Mouse (Mus musculus) heart, embryonic 11.5 days (tissue): ENCODE measurements around the gene Mindy1. TPM values are rescaled to one million over a fixed set of nuclear protein-coding genes. Genes with fewer than 3 reads are reported as not detected.
A peak's percentile ranks its signal among the peaks of the same experiment; 100 is the strongest.

Source experiments
- ATAC-seq: fragments of 200-750 bp; cut with Nextera tagmentation; replicated peaks from 2 replicates; pipeline ENCODE4 v1.8.0; 2017; ENCODE audit warnings: moderate library complexity; ENCODE audit not compliant: insufficient number of reproducible peaks, low FRiP score, low TSS enrichment
- H3K27ac ChIP-seq: fragments of 300-500 bp; sonication (generic); 2 replicates; pipeline ENCODE4 v1.5.1; 2014; ENCODE audit warnings: mild to moderate bottlenecking, low read depth, low read length
- H3K27me3 ChIP-seq: fragments of 300-500 bp; sonication (generic); 2 replicates; pipeline ENCODE4 v1.6.1; 2014; ENCODE audit warnings: mild to moderate bottlenecking, low read length, mixed read lengths; ENCODE audit not compliant: control insufficient read depth, insufficient read depth
- H3K36me3 ChIP-seq: fragments of 300-500 bp; sonication (generic); 2 replicates; pipeline ENCODE4 v1.6.1; 2014; ENCODE audit warnings: mild to moderate bottlenecking, low read length, moderate library complexity, mixed read lengths; ENCODE audit not compliant: control insufficient read depth, insufficient read depth
- H3K4me1 ChIP-seq: fragments of 300-500 bp; sonication (generic); 2 replicates; pipeline ENCODE4 v1.6.1; 2014; ENCODE audit warnings: low read length; ENCODE audit not compliant: control insufficient read depth, insufficient read depth
- H3K4me2 ChIP-seq: fragments of 300-500 bp; sonication (generic); 2 replicates; pipeline ENCODE4 v1.6.1; 2014; ENCODE audit warnings: mild to moderate bottlenecking, moderate library complexity
- H3K4me3 ChIP-seq: fragments of 300-500 bp; sonication (generic); 2 replicates; pipeline ENCODE4 v1.5.1; 2014; ENCODE audit warnings: low read depth, low read length
- H3K9ac ChIP-seq: fragments of 300-500 bp; sonication (generic); 2 replicates; pipeline ENCODE4 v1.6.1; 2014; ENCODE audit warnings: mild to moderate bottlenecking, low read depth, low read length, moderate library complexity
- H3K9me3 ChIP-seq: fragments of 300-500 bp; sonication (generic); replicated peaks from 2 replicates; pipeline ENCODE4 v1.6.1; 2016; ENCODE audit warnings: low read length; ENCODE audit not compliant: control insufficient read depth
- WGBS: fragments of 180-500 bp; shearing (Covaris S2); extraction: QIAGEN DNeasy Blood & Tissue Kit; methylation state at CpG from one replicate; pipeline ENCODE4 v1.1.7; 2014; ENCODE audit not compliant: insufficient replicate concordance; 5-methylcytosine and 5-hydroxymethylcytosine counted together
- polyA plus RNA-seq: library from polyadenylated mRNA; unstranded; fragments of >200 nt; fragmentation: Nextera tagmentation; extraction: Ambion mirVana; gene quantifications from 2 replicates; pipeline ENCODE4 v1.2.1, GENCODE M21; 2014

The Mindy1 gene
- polyA plus RNA-seq, 1 experiment from 2014 or later, result 24.3 TPM

DNA sequence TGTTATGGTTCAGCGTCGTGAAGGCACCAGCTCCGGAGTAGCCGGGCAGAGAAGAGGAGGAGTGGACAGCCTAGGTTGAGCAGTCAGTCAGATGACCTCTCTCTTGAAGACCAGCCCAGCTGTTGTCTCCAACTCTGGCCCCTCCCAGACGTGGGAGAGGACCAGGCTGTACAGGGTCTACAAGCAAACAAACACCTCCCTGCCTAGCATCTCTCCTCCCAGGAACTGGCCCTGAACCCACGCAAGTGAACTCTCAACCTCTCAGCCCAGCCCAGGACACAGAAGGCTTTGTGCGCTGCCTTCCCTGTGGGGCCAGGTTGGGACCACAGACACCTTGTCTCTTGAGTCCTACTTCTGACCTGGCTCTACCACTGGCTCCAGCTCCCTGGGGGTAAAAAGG is 26.0 kb downstream of the Mindy1 start, which contains the start of gene Anxa9:
TSS of gene Anxa9 (minus strand) at position 77 of the 400 bp plus-strand sequence.
- H3K9ac ChIP-seq, result no peak within 1 kb of the TSS
- peaks cover 11% of the 10 kb centered on the region; the same call in 1 of the 2 replicates for H3K4me1 ChIP-seq
- H3K36me3 ChIP-seq, result no peaks in the 10 kb centered on the region
- ATAC-seq, result no peak; the same call in 1 of the 2 replicates
- 42% methylated on average over 7 of the region's 7 CpGs for WGBS
- no peaks in the 10 kb centered on the region for H3K9me3 ChIP-seq
- H3K27ac ChIP-seq, result 0 out of 2 replicates have a peak within 1 kb of the TSS, but pooled peaks have one; percentile 12
- no peak within 1 kb of the TSS for H3K4me3 ChIP-seq
- no peak within 1 kb of the TSS; the same call in 1 of the 2 replicates for H3K4me2 ChIP-seq
- H3K27me3 ChIP-seq, result no peaks in the 10 kb centered on the region

DNA sequence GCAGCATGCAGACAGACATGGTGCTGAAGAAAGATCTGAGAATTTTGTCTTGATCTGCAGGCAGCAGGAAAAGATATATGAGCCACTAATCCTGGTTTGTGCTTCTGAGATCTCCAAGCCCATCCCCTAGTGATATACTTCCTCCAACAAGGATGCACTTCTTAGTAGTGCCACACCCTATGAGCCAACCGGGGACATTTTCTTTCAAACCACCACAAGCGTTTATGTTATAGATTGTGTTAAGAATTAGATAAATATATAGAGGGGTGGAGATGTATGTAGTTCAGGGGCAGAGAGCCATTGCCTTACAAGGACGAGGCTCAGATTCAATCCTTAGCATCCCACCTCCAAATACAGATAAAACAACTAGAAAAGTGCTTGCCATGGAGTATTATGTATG is 29.4 kb downstream of the Mindy1 start:
- H3K4me2 ChIP-seq, result no peak overlapping the region
- peaks cover 22% of the 10 kb centered on the region for H3K4me1 ChIP-seq
- H3K9me3 ChIP-seq, result no peaks in the 10 kb centered on the region
- no peak overlapping the region for H3K9ac ChIP-seq
- ATAC-seq, result no peak
- H3K27me3 ChIP-seq, result no peaks in the 10 kb centered on the region
- WGBS, result 58% methylated on average over 3 of the region's 3 CpGs
- no peak overlapping the region for H3K4me3 ChIP-seq
- H3K36me3 ChIP-seq, result no peaks in the 10 kb centered on the region
- no peak overlapping the region for H3K27ac ChIP-seq

DNA sequence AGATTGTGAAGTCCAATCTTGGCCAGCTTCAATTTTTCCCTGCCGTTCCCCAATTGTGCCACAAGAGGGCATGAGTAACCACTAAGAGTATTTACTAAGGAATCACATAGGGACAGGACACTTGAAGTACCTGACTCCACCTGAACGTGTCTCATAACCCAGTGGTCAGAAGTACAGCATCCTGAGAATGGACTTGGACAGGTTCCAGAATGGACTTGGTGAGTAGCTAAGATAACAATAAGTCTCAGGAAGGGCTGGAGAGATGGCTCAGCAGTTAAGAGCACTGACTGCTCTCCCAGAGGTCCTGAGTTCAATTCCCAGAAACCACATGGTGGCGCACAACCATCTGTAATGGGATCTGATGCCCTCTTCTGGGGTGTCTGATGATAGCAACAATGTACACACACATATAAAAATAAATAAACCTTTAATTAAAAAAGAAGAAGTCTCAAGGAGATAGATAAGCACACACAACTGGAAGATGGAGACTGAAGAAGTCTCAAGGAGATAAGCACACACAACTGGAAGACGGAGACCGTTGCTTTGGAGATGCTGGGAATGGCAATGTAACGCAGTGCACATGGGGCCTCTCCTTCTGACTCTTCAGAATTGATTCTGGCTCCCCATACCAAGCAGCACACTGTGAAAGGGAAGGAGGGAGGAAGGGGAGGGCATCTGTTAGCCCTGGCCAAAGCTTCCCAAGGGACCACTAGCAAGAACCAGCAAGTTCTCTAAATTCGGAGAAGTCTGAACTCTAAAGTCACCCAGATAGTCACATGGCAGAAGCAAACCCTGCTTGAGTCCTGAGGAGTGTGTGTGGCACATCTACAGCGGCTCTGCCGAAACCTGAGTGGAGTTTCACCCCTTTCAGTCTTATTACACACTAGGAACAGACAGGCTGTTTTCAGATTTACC is 30.1 kb downstream of the Mindy1 start:
- WGBS, result 65% methylated on average over 9 of the region's 9 CpGs

DNA sequence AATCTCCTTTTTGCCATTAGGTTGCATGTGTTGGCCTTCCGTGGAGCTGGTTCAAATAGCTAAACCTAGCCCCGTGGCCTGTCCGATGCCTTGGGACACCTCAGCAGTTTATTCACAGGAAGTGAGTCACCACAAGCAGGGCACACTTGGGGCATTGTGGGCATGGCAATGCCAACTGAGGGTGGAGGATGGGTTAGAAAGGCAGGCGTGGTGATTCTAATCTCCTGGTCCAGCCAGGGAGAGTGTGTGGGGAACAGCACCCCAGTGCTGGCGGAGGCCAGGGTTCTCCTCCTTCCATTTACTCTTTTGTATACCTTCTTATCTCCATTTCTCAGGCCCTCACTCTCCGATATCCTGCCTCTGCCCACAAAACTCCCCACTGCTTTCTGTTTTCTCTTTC is 31.5 kb downstream of the Mindy1 start:
- Histone ChIP-seq H3K27ac (no peak overlapping the region; the same call in 1 of the 2 replicates), H3K4me1 (peaks cover 24% of the 10 kb centered on the region), H3K4me2 (peak overlapping the region; percentile 31), H3K27me3 (no peaks in the 10 kb centered on the region), H3K9me3 (no peaks in the 10 kb centered on the region), H3K9ac (no peak overlapping the region), H3K36me3 (no peaks in the 10 kb centered on the region), H3K4me3 (no peak overlapping the region; the same call in 1 of the 2 replicates)
- 44% methylated on average over 6 of the region's 6 CpGs for WGBS
- no peak for ATAC-seq

More for the DNA sequence above, 30.1 kb downstream of the Mindy1 start:
- no peak for ATAC-seq
- no peaks in the 10 kb centered on the region for H3K27me3 ChIP-seq
- no peak overlapping the region for H3K9ac ChIP-seq
- no peak overlapping the region for H3K4me2 ChIP-seq
- H3K4me3 ChIP-seq, result no peak overlapping the region
- no peaks in the 10 kb centered on the region for H3K9me3 ChIP-seq
- H3K27ac ChIP-seq, result no peak overlapping the region
- peaks cover 23% of the 10 kb centered on the region for H3K4me1 ChIP-seq
- no peaks in the 10 kb centered on the region for H3K36me3 ChIP-seq

DNA sequence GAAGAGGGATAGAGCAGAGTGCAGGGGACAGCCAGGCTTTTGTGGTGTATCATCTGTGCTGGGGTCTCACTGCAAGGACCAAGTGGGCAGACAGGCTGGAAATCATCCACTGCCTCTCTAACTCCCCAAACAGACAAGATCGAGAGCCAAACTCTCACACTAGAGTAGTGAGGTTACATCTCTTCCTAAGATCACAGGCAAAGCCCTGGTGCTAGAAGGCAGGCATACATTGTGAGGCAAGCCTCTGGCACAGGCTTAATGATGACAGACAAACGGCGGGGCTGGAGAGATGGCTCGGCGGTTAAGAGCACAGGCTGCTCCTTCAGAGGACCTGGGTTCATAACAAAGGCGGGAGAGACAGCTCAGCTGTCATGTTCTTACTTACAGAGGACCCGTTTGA is 32.3 kb downstream of the Mindy1 start:
- H3K4me2 ChIP-seq, result peak overlapping the region; percentile 40
- no peak overlapping the region for H3K4me3 ChIP-seq
- peak overlapping the region; percentile 46; the same call in 1 of the 2 replicates for H3K9ac ChIP-seq

DNA sequence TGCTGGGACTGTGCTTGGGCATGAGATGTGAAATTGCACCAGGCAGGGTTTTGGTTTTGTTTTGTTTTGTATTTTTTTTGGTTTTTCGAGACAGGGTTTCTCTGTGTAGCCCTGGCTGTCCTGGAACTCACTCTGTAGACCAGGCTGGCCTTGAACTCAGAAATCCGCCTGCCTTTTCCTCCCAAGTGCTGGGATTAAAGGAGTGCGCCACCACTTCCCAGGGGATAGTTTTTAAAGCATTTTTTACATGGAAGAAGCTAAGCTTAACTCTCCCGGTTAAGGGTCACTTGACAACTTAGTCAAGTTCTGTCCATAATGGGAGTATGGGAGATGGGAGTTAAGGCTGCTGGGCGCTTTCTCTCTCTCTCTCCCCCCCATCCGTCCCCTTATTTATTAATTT is 32.9 kb downstream of the Mindy1 start:
- no peak for ATAC-seq
- Histone ChIP-seq H3K27me3 (no peaks in the 10 kb centered on the region), H3K36me3 (no peaks in the 10 kb centered on the region), H3K9ac (peak overlapping the region; percentile 99; the same call in 1 of the 2 replicates), H3K4me1 (peaks cover 37% of the 10 kb centered on the region), H3K9me3 (no peaks in the 10 kb centered on the region), H3K4me2 (peak overlapping the region; percentile 94), H3K4me3 (peak overlapping the region; percentile 91), H3K27ac (no peak overlapping the region)
- 63% methylated on average over 6 of the region's 6 CpGs for WGBS

More for the DNA sequence above, 32.3 kb downstream of the Mindy1 start:
- Histone ChIP-seq H3K27me3 (no peaks in the 10 kb centered on the region), H3K27ac (peak overlapping the region; percentile 35; the same call in 1 of the 2 replicates), H3K36me3 (no peaks in the 10 kb centered on the region), H3K9me3 (no peaks in the 10 kb centered on the region), H3K4me1 (peaks cover 31% of the 10 kb centered on the region)
- no peak for ATAC-seq
- 37% methylated on average over 7 of the region's 7 CpGs for WGBS

DNA sequence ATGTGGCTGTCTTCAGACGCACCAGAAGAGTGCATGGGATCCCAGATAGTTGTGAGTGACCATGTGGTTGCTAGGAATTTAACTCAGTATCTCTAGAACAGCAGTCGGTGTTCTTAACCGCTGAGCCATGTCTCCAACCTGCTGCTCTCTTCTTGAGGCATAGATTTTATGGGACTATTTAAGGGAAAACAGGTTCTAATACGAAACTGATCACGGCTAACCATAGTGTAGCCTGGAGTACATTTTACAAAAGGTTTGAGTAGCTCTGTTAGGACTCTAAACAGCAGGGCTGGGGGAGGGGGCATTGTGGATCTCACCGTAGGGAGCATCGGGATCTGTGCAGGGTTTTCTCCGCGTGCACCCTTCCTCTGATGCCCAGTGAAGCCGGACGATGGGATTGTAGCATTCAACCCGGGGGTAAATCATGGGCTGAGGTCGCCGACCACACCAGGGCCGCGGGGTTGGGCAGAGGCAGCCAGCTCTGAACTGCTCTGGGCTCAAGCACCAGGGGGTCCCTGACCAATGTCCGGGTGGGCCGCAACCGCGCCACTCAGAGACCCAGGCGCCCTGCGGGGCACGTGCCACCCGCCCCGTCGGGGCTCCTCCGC is 33.4 kb downstream of the Mindy1 start, which contains the start of gene Cers2:
TSS of gene Cers2 (plus strand) at position 306 of the 608 bp plus-strand sequence.
- Histone ChIP-seq H3K27me3 (no peaks in the 10 kb centered on the region), H3K4me3 (peak within 1 kb of the TSS; percentile 91), H3K9me3 (no peaks in the 10 kb centered on the region), H3K4me1 (peaks cover 41% of the 10 kb centered on the region), H3K27ac (peak within 1 kb of the TSS; percentile 96), H3K9ac (peak within 1 kb of the TSS; percentile 99), H3K36me3 (no peaks in the 10 kb centered on the region), H3K4me2 (peak within 1 kb of the TSS; percentile 94)
- no peak for ATAC-seq
- 2% methylated on average over 23 of the region's 27 CpGs for WGBS

DNA sequence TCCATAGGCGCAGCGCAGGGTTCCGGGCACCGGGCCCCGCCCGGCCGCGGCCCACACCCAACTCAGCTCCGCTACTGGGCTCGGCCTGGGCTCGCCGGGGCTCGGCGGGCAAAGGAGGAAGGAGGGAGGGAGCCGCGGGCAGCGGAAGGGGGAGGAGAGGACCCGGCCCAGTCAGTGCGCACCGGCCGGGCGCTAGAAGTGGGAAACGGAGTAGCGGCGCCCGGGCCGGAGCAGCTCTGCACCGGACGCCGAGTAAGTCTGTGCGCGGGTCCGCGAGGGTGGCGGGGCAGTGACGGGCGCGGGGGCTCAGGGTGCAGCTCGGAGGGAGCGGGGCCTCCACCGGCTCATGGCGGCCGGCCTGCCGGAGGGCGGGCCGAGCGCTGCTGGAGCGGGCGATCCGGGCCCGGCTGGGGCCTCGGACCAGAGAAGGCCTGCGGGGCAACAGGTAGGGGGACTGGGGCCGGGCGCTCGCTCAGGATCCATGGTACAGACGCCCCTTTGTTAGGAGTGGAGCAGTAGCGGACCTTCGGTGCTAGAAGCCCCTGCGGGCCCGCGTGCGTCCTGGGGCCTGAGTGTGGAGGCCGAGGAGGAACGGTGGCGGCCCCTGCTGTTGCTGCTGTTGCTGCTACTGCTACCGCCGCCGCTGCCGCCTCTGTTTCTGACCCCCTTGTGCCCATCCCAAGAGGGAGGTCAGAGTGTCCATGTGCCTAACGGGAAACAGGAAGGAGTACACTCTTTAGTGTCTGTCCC is 34.1 kb downstream of the Mindy1 start:
- no peaks in the 10 kb centered on the region for H3K27me3 ChIP-seq
- WGBS, result under 1% methylated on average over 62 of the region's 71 CpGs
- H3K9ac ChIP-seq, result peak overlapping the region; percentile 99
- H3K36me3 ChIP-seq, result no peaks in the 10 kb centered on the region
- H3K4me3 ChIP-seq, result peak overlapping the region; percentile 91
- no peaks in the 10 kb centered on the region for H3K9me3 ChIP-seq
- peak; percentile 88 for ATAC-seq
- H3K4me1 ChIP-seq, result peaks cover 45% of the 10 kb centered on the region
- peak overlapping the region; percentile 96 for H3K27ac ChIP-seq
- H3K4me2 ChIP-seq, result peak overlapping the region; percentile 94
